Mouse (Mus musculus) neutrophil, adult 65 days (primary cell): Measurements from ENCODE around the gene Ptgr1. TPM values are rescaled to one million over a fixed set of nuclear protein-coding genes. Genes with fewer than 3 reads are reported as not detected.

ENCODE experiments used
- total RNA-seq: library from RNA; stranded (reverse); gene quantifications from 2 replicates; pipeline ENCODE4 v1.2.4, GENCODE M21; 2023

Ptgr1 gene
- 18.2 and 21.9 TPM in 2 replicates for total RNA-seq

GRCm38 (mm10) chr4:58986540-58987190, at the start of gene Ptgr1:
Gene Ptgr1, minus strand, starts transcription at chr4:58987119.

GRCm38 (mm10) chr4:59034918-59035785, 48.2 kb upstream of the Ptgr1 start, which contains the start of gene Gng10:
Gene Gng10, plus strand, starts transcription at chr4:59035088.

GRCm38 (mm10) chr4:59002948-59003805, 16.3 kb upstream of the Ptgr1 start, which contains the start of gene Gm20503:
Gene Gm20503, plus strand, starts transcription at chr4:59003210.

GRCm38 (mm10) chr4:58994762-58995161, 7.8 kb upstream of the Ptgr1 start, which contains the start of gene Dnajc25:
Gene Dnajc25, plus strand, starts transcription at chr4:58995062.

GRCm38 (mm10) chr4:58943420-58944205, 43.3 kb downstream of the Ptgr1 start, which contains the start of gene Zkscan16:
Gene Zkscan16, plus strand, starts transcription at chr4:58943628.

Other genes with a start within 250 kb of the Ptgr1 start
- gene Olfr267, start 199.4 kb downstream of the Ptgr1 start, total RNA-seq: not detected in 2 replicates
- 78.2 and 104 TPM in 2 replicates for gene Ecpas, start 74.4 kb downstream of the Ptgr1 start, total RNA-seq
- gene Zkscan16, start 43.5 kb downstream of the Ptgr1 start, total RNA-seq: not detected in 2 replicates
- 6.0 and 6.5 TPM in 2 replicates for gene Dnajc25, start 7.9 kb upstream of the Ptgr1 start, total RNA-seq
- 4.4 TPM in 1 of 2 replicates, not detected in the other for gene Gm20503, start 16.1 kb upstream of the Ptgr1 start, total RNA-seq
- gene Gng10, start 48.0 kb upstream of the Ptgr1 start, total RNA-seq: 60.6 and 65.0 TPM in 2 replicates
- not detected in 2 replicates for gene AI481877, start 151.9 kb upstream of the Ptgr1 start, total RNA-seq
- gene Ugcg, start 202.1 kb upstream of the Ptgr1 start, total RNA-seq: 27.3 and 27.8 TPM in 2 replicates